Mouse (Mus musculus) small intestine, adult 2 months (tissue): ENCODE measurements around the gene 1190002N15Rik.

Experiments used
- CTCF ChIP-seq: fragments of 200-500 bp; IDR thresholded peaks from 2 replicates; pipeline ENCODE4 v1.5.1; 2012; ENCODE audit warnings: low read depth, mild to moderate bottlenecking, control low read depth, inconsistent platforms, low read length, moderate library complexity, mixed read lengths; ENCODE audit not compliant: insufficient replicate concordance, insufficient read length; ENCODE audit errors: extremely low read depth
- POLR2A ChIP-seq: fragments of 200-500 bp; IDR thresholded peaks from 2 replicates; pipeline ENCODE4 v1.6.1; 2012; ENCODE audit warnings: low read depth, mild to moderate bottlenecking, control low read depth, inconsistent platforms, low read length, moderate library complexity

GRCm38 (mm10) chr9:94581661-94582060 is 43.8 kb upstream of the 1190002N15Rik start:
- no peak for TF ChIP-seq POLR2A
- TF ChIP-seq CTCF, result no peak
